Mouse (Mus musculus): ENCODE results near the gene Kcnh4. TPM values are rescaled to one million over a fixed set of nuclear protein-coding genes. Genes with fewer than 3 reads are reported as not detected.

Gene Kcnh4
- 0.02 TPM in 1 of 2 replicates, not detected in the other for polyA plus RNA-seq (2012; rRNA removed)
- polyA plus RNA-seq (2014; fragmentation: Nextera tagmentation; extraction: Ambion mirVana) = not detected in 2 replicates

- Histone ChIP-seq H3K27ac (no peak within 1 kb of the TSS), H3K4me3 (ENCODE audit: insufficient read depth in 1 of 2, low read depth in 2 of 2, low read length in 2 of 2) (peak within 1 kb of the TSS in 1 of 2 experiments; percentile 39; a peak in 2 of 4 replicates), H3K9ac (replicated peaks) (no peak within 1 kb of the TSS), H3K27me3 (ENCODE audit: control insufficient read depth, insufficient read depth, low read length) (peaks cover 34% of the 10 kb centered on the region), H3K4me2 (ENCODE audit: low read depth) (peak within 1 kb of the TSS; percentile 68), H3K36me3 (replicated peaks; ENCODE audit: control insufficient read depth, insufficient read depth, low read depth) (no peaks in the 10 kb centered on the region), H3K4me1 (replicated peaks; ENCODE audit: control insufficient read depth in 2 of 2, insufficient read depth in 2 of 2, low read length in 1 of 2) (peaks cover 0 to 4% of the 10 kb centered on the region in 2 experiments; a peak in 3 of 4 replicates), H3K9me3 (ENCODE audit: control insufficient read depth, low read length) (no peaks in the 10 kb centered on the region)
- DNase-seq (ENCODE audit: low read depth in 3 of 3, low spot score in 3 of 3) = no peak
- WGBS (ENCODE audit: insufficient replicate concordance) = under 1% methylated on average over 49 of the region's 51 CpGs
- ATAC-seq (ENCODE audit: insufficient read depth) = peak; percentile 40; the same call in 1 of the 2 replicates
- TF ChIP-seq CTCF (IDR thresholded peaks at IDR 0.05; ENCODE audit: low read depth) = peak; percentile 55
- TF ChIP-seq EP300 (IDR thresholded peaks at IDR 0.05; ENCODE audit: low read depth) = no peak
Observed at GRCm38 (mm10) chr11:100759611-100760233, at the start of gene Kcnh4. Gene Kcnh4 (minus strand): TSS chr11:100759942.

GRCm38 (mm10) chr11:100806380-100807305 is 46.9 kb upstream of the Kcnh4 start:
- no peaks in the 10 kb centered on the region for H3K4me1 ChIP-seq (replicated peaks; ENCODE audit: control insufficient read depth in 2 of 2, insufficient read depth in 2 of 2, low read length in 1 of 2)
- H3K4me3 ChIP-seq (ENCODE audit: insufficient read depth in 1 of 2, low read depth in 2 of 2, low read length in 2 of 2) = no peak overlapping the region
- no peak overlapping the region for H3K27ac ChIP-seq
- TF ChIP-seq EP300 (IDR thresholded peaks at IDR 0.05; ENCODE audit: low read depth) (no peak), CTCF (IDR thresholded peaks at IDR 0.05; ENCODE audit: low read depth) (no peak)
- no peaks in the 10 kb centered on the region for H3K27me3 ChIP-seq (ENCODE audit: control insufficient read depth, insufficient read depth, low read length)
- ATAC-seq (ENCODE audit: insufficient read depth) = no peak
- H3K9ac ChIP-seq (replicated peaks) = no peak overlapping the region
- H3K9me3 ChIP-seq (ENCODE audit: control insufficient read depth, low read length) = no peaks in the 10 kb centered on the region
- H3K36me3 ChIP-seq (replicated peaks; ENCODE audit: control insufficient read depth, insufficient read depth, low read depth) = peaks cover 27% of the 10 kb centered on the region
- 80% methylated on average over 20 of the region's 20 CpGs for WGBS (ENCODE audit: insufficient replicate concordance)
- H3K4me2 ChIP-seq (ENCODE audit: low read depth) = no peak overlapping the region
- DNase-seq (ENCODE audit: low read depth in 3 of 3, low spot score in 3 of 3) = no peak

GRCm38 (mm10) chr11:100805535-100805934 is 45.8 kb upstream of the Kcnh4 start:
- TF ChIP-seq CTCF (IDR thresholded peaks at IDR 0.05; ENCODE audit: low read depth) = no peak
- no peak for TF ChIP-seq EP300 (IDR thresholded peaks at IDR 0.05; ENCODE audit: low read depth)
- Histone ChIP-seq H3K36me3 (replicated peaks; ENCODE audit: control insufficient read depth, insufficient read depth, low read depth) (peaks cover 30% of the 10 kb centered on the region), H3K27ac (no peak overlapping the region), H3K4me2 (ENCODE audit: low read depth) (no peak overlapping the region), H3K9me3 (ENCODE audit: control insufficient read depth, low read length) (no peaks in the 10 kb centered on the region), H3K9ac (replicated peaks) (no peak overlapping the region), H3K27me3 (ENCODE audit: control insufficient read depth, insufficient read depth, low read length) (no peaks in the 10 kb centered on the region), H3K4me3 (ENCODE audit: insufficient read depth in 1 of 2, low read depth in 2 of 2, low read length in 2 of 2) (no peak overlapping the region), H3K4me1 (replicated peaks; ENCODE audit: control insufficient read depth in 2 of 2, insufficient read depth in 2 of 2, low read length in 1 of 2) (no peaks in the 10 kb centered on the region)
- ATAC-seq (ENCODE audit: insufficient read depth) (no peak), DNase-seq (ENCODE audit: low read depth in 3 of 3, low spot score in 3 of 3) (no peak)
- WGBS (ENCODE audit: insufficient replicate concordance) = 63% methylated on average over 7 of the region's 7 CpGs

- H3K4me2 ChIP-seq (ENCODE audit: low read depth) = no peak overlapping the region
- H3K9ac ChIP-seq (replicated peaks) = no peak overlapping the region
- DNase-seq (ENCODE audit: low read depth in 3 of 3, low spot score in 3 of 3) (no peak), ATAC-seq (ENCODE audit: insufficient read depth) (no peak)
- H3K27me3 ChIP-seq (ENCODE audit: control insufficient read depth, insufficient read depth, low read length) = no peaks in the 10 kb centered on the region
- WGBS (ENCODE audit: insufficient replicate concordance) = 66% methylated on average over 10 of the region's 10 CpGs
- TF ChIP-seq CTCF (IDR thresholded peaks at IDR 0.05; ENCODE audit: low read depth) = no peak
- no peak for TF ChIP-seq EP300 (IDR thresholded peaks at IDR 0.05; ENCODE audit: low read depth)
- no peak overlapping the region for H3K4me3 ChIP-seq (ENCODE audit: insufficient read depth in 1 of 2, low read depth in 2 of 2, low read length in 2 of 2)
- H3K4me1 ChIP-seq (replicated peaks; ENCODE audit: control insufficient read depth in 2 of 2, insufficient read depth in 2 of 2, low read length in 1 of 2) = no peaks in the 10 kb centered on the region
- H3K27ac ChIP-seq = no peak overlapping the region
- no peaks in the 10 kb centered on the region for H3K9me3 ChIP-seq (ENCODE audit: control insufficient read depth, low read length)
- H3K36me3 ChIP-seq (replicated peaks; ENCODE audit: control insufficient read depth, insufficient read depth, low read depth) = peaks cover 30% of the 10 kb centered on the region
Observed at GRCm38 (mm10) chr11:100804409-100804808, 44.7 kb upstream of the Kcnh4 start.

GRCm38 (mm10) chr11:100799426-100799825 is 39.7 kb upstream of the Kcnh4 start:
- Histone ChIP-seq H3K27me3 (ENCODE audit: control insufficient read depth, insufficient read depth, low read length) (no peaks in the 10 kb centered on the region), H3K9ac (replicated peaks) (no peak overlapping the region), H3K4me1 (replicated peaks; ENCODE audit: control insufficient read depth in 2 of 2, insufficient read depth in 2 of 2, low read length in 1 of 2) (no peaks in the 10 kb centered on the region), H3K9me3 (ENCODE audit: control insufficient read depth, low read length) (no peaks in the 10 kb centered on the region), H3K36me3 (replicated peaks; ENCODE audit: control insufficient read depth, insufficient read depth, low read depth) (peaks cover 26% of the 10 kb centered on the region), H3K4me2 (ENCODE audit: low read depth) (no peak overlapping the region), H3K4me3 (ENCODE audit: insufficient read depth in 1 of 2, low read depth in 2 of 2, low read length in 2 of 2) (no peak overlapping the region), H3K27ac (no peak overlapping the region)
- DNase-seq (ENCODE audit: low read depth in 3 of 3, low spot score in 3 of 3) (no peak), ATAC-seq (ENCODE audit: insufficient read depth) (no peak)
- TF ChIP-seq CTCF (IDR thresholded peaks at IDR 0.05; ENCODE audit: low read depth) (no peak), EP300 (IDR thresholded peaks at IDR 0.05; ENCODE audit: low read depth) (no peak)
- 81% methylated on average over 5 of the region's 5 CpGs for WGBS (ENCODE audit: insufficient replicate concordance)
